Mouse (Mus musculus) gastrocnemius, adult 2 months (tissue): ENCODE results near the gene Diaph3. TPM values are rescaled to one million over a fixed set of nuclear protein-coding genes. Genes with fewer than 3 reads are reported as not detected.
"Not testable (repeated sequence)": the region's sequence is repeated elsewhere in the genome, so short reads cannot be mapped to it uniquely, and the experiment has no call there.

ENCODE experiments used
- DNase-seq: peaks from one replicate; pipeline ENCODE4 v3.0.0; 2022
- H3K27ac ChIP-seq: fragments of 200-600 bp; 2 replicates; pipeline ENCODE4 v1.8.1; 2022; ENCODE audit warnings: mild to moderate bottlenecking
- H3K4me3 ChIP-seq: fragments of 200-600 bp; 2 replicates; pipeline ENCODE4 v1.8.1; 2022; ENCODE audit warnings: mild to moderate bottlenecking, moderate library complexity
- CTCF ChIP-seq: fragments of 200-600 bp; IDR thresholded peaks from 2 replicates; pipeline ENCODE4 v1.8.1; 2022; ENCODE audit warnings: antibody characterized with exemption, mild to moderate bottlenecking, moderate library complexity
- intact Hi-C: fragments of 180-260 bp; cut with DNase I; formaldehyde crosslinking; loops from one replicate; pipeline ENCODE4 v1.15.1; 2025
- total RNA-seq, 2 experiments: library from RNA; stranded (reverse); gene quantifications; 2 replicates each; pipeline ENCODE4 v1.2.3; 2021

Diaph3 gene
- total RNA-seq, 2 experiments from 2014 or later, result 0.08 TPM; not detected in 1

DNA sequence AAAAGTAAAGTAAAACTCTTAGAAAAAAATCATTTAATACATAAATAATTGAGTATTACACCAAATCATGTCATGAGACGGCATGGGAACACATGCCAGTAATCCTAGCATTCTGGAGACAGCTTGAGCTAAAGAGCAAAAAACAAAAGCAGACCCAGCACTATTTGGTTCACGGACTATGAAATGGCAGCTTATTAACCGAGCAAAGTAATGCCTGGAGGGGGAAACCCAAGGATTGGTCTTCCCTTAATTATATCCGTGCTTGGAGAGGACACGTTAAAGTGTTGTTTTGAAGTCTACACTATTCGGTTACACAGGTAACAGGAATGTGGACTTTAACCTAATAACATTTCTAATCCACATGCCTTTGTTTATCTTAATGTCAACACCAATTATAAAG is 19.2 kb downstream of the Diaph3 start:
- TF ChIP-seq CTCF, result no peak
- Histone ChIP-seq H3K4me3 (no peak overlapping the region), H3K27ac (no peak overlapping the region)
- intact Hi-C loops, result no loop called here
- no peak for DNase-seq

DNA sequence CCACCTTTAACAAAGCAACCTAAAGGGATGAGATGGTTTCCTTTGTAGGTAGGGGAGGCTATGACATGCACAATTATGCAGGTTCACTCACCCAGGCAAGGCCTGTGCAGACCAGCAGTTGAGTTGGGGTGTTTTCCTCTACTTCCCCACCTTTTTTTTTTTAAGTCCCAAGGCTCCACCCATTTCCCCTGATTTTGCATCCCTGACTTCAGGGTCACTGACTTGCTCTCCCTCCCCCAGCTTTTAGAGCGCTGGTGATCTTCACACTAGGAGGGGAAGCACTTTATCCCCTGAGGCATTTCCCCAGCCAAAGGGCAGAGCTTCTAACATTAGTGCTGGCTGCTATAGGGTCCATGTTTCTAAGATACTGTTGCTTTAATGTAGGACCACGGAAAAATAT is 30.4 kb downstream of the Diaph3 start:
- no peak for TF ChIP-seq CTCF
- DNase-seq, result no peak
- intact Hi-C loops, result no loop called here
- H3K4me3 ChIP-seq, result no peak overlapping the region
- no peak overlapping the region for H3K27ac ChIP-seq

DNA sequence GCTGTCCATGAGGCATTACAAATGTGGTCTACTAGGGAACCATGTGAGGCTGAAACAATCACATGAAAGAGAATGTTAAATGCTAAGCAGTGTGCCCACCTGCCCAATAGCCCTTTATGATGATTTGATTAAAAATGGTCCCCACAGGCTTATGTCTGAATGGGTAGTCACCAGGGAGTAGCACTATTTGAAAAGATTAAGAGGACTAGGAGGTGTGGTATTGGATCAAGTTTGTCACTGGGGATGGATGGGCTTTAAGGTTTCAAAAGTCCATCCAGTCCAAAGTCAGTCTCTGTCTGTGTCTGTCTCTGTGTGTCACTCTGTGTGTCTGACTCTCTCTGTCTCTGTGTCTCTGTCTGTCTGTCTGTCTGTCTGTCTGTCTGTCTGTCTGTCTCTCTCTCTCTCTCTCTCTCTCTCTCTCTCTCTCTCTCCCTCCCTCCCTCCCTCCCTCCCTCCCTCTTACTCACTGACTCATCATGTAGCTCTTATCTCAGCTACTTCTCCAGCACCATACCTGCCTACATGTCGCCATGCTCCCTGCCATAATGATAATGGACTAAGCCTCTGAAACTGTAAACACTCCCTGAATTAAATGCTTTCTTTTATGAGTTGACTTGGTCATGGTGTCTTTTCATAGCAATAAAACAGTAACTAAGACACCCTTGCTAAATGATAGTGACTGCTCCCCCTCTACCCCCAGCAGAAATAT is 41.5 kb downstream of the Diaph3 start:
- no peak for DNase-seq
- intact Hi-C loops, result no loop called here
- no peak for TF ChIP-seq CTCF
- Histone ChIP-seq H3K27ac (no peak overlapping the region), H3K4me3 (no peak overlapping the region)

- DNase-seq, result no peak
- TF ChIP-seq CTCF, result no peak
- Histone ChIP-seq H3K4me3 (no peak overlapping the region), H3K27ac (no peak overlapping the region)
- intact Hi-C loops, result no loop called here
These were observed 42.9 kb downstream of the Diaph3 start for GRCm38 (mm10) chr14:87098093-87098492.

DNA sequence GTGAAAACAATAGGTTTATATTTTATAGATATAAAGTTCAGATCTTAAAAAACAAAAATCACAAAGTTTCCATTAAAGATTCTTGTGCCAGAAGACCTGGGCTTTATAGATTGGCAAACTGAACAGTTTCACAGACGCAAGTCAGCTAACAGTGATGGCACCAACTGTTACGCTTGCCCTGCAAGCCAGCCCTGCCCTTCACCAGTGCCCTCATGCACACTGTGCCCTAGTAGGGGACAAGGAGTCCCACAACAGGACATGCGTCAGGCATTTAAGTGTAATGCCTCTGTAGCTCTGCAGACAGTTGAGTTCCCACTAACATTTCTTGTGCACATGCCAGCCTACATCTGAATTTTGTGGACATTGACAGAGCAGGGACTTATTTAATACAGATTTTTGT is 49.5 kb downstream of the Diaph3 start:
- DNase-seq, result no peak
- no peak for TF ChIP-seq CTCF
- intact Hi-C loops, result no loop called here
- Histone ChIP-seq H3K27ac (no peak overlapping the region), H3K4me3 (no peak overlapping the region)

DNA sequence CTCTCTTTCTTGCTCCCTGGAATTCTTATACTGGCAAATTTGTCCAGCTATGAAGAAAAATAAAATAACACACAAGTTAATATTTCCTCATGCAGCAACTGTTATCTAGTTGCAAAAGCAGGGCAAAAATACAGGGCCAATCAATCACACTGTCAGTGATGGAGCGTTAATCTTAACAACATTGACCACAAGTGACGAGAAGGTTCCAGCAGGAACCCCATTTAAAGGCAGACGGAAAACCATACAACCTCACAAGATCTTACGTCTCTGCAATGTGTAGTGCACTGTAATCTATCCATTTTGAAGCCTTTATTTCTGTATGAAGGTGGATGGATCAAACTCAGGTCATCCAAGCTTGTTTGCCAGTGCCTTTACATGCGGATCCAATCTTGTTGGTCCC is 49.9 kb downstream of the Diaph3 start:
- intact Hi-C loops, result no loop called here
- H3K27ac ChIP-seq, result no peak overlapping the region
- no peak overlapping the region for H3K4me3 ChIP-seq
- no peak for DNase-seq
- TF ChIP-seq CTCF, result no peak

GRCm38 (mm10) chr14:87088928-87089327 is 52.1 kb downstream of the Diaph3 start:
- Histone ChIP-seq H3K27ac (no peak overlapping the region), H3K4me3 (no peak overlapping the region)
- intact Hi-C loops, result no loop called here
- no peak for TF ChIP-seq CTCF
- no peak for DNase-seq

DNA sequence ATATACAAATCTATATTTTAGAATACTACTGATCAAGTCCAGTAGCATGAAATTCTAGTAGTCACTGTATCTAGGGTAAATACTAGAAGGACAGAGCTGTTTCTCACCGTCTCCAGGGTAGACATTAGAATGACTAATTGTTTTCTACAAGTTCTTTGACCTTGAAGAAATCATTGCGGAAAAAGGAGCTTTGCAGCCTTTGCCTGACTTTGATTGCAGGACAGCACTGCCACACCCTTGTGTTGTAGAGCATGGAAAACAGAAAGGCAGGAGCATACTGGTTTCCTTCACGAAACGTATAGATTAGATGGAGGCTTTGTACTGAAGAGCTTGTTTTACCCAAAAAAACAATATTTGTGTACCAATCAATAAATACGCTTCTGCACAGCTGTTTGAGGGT is 52.6 kb downstream of the Diaph3 start:
- no peak for DNase-seq
- intact Hi-C loops, result no loop called here
- Histone ChIP-seq H3K4me3 (no peak overlapping the region), H3K27ac (no peak overlapping the region)
- no peak for TF ChIP-seq CTCF

DNA sequence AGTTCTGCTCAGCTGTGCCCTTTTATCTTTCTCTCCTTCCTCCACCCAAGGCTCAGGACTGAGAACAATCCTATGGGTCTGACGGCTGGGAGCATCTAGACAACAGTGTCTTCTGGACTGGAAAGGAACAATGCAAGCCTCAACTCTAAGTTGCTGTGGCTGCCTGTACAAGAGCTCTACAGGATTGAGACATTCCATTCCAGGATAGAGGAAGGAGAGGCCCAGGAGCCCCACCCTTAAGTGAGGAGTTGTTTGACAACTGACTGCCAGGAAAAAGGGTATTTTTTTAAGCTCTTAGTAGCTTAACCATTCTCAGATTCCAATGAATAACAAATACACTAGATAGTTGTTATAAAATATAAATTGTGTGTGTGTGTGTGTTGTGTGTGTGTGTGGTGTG is 53.0 kb downstream of the Diaph3 start:
- Histone ChIP-seq H3K4me3 (no peak overlapping the region), H3K27ac (no peak overlapping the region)
- DNase-seq, result no peak
- intact Hi-C loops, result no loop called here
- TF ChIP-seq CTCF, result no peak

DNA sequence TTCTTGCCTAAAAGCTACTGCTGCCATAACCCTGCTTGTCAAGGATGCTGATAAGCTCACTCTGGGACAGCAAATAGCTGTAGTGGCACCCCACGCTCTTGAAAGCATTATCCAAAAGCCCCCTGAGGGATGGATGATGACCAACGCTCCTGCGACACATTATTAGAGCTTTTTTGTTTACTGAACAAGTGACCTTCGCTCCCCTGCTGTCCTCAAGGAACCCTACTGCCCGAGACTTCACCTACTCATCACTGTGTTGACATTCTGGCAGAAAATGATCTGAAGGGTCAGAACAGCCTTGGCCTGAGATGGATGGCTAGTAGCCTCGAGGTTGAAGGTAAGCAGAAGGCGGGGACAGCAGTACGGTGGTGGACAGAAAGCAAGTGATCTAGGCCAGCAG is 56.1 kb downstream of the Diaph3 start:
- DNase-seq, H3K27ac ChIP-seq, H3K4me3 ChIP-seq, intact Hi-C loops: not testable (repeated sequence)

DNA sequence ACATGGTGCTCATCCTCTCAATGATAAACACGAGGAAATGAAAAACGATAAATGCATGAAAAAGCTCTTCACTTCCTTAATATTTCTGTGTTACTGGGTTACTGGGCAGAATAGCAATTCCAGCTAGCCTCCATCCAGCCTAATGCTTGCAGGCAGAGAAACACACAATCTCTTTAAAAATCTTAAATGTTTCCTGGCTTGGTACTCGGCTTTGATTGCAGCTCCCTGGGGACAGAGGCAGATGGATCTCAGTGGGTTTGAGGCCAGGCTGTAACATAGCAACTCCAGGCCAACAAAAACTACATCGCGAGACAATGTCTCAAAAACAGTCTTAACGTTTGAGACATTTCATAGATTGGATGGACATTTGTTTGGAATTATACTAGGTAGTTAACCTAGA is 57.1 kb downstream of the Diaph3 start:
- intact Hi-C loops, result no loop called here
- Histone ChIP-seq H3K4me3 (no peak overlapping the region), H3K27ac (no peak overlapping the region)
- TF ChIP-seq CTCF, result no peak
- no peak for DNase-seq

DNA sequence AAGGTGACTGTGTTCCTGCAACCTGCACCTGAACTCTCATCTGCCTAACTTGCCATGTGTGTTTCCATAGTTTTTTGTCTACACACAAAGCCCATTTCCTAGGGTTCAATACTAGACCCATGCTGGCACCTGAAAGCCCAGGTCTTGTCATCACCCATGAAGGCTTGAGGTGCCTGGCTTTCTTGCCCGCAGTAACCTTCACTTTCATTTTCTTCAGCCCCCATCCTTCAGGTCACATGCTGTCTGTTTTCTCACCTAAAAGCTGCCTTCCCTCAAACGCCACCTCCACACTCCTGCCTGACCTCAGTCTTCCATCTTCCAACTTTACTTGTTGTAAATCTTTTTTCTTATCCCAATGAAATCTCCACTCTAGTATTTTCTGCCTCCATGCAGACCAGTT is 61.3 kb downstream of the Diaph3 start:
- intact Hi-C loops, result no loop called here
- TF ChIP-seq CTCF, result no peak
- no peak for DNase-seq
- Histone ChIP-seq H3K27ac (no peak overlapping the region), H3K4me3 (no peak overlapping the region)

DNA sequence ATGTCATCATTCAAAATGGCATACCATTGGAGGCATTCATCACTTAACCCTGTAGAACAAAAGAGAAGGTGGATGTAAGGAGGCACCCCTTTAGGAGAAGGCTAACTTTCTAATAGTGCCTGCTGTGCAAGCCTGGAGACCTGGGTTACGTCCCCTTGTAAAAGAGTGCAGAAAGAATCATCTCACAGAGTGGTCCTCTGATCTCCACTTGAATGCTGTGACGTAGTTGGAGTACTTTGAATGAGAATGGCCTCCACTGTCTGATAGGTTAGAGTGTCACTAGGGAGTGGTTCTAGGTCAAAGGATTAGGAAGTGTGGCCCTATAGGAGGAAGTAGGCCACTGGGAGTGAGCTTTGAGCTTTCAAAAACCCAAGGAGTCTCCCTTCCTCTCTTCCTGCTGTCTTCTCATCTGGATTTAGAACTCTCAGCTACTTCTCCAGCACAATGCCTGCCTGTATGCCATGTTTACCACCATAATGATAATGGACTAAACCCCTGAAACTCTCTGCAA is 66.0 kb downstream of the Diaph3 start:
- TF ChIP-seq CTCF, result no peak
- intact Hi-C loops, result no loop called here
- DNase-seq, result no peak
- H3K27ac ChIP-seq, result no peak overlapping the region
- no peak overlapping the region for H3K4me3 ChIP-seq

DNA sequence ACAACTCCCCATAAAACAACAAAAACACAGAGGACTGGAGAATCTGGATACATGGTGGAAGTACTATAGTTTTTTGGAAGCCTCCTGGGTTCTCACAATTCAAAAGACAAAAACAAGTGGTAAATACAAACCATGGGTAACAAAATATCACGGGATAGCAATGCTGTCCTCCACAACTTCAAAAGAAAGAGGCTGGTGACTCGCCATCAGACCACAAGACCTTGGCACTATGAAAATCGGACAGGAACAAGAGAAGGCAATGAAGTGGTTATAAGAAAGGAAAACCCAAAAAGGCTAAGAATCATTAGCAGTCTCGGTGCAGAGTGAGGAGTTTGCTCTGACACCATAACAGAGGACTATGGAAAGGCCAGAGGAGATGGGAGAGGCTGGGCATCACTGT is 76.8 kb downstream of the Diaph3 start:
- DNase-seq, result no peak
- intact Hi-C loops, result no loop called here
- no peak overlapping the region for H3K4me3 ChIP-seq
- TF ChIP-seq CTCF, result no peak
- H3K27ac ChIP-seq, result no peak overlapping the region
